Mouse (Mus musculus): ENCODE results near the gene Slc45a2. TPM values are rescaled to one million over a fixed set of nuclear protein-coding genes. Genes with fewer than 3 reads are reported as not detected.
"Not testable (repeated sequence)": the region's sequence is repeated elsewhere in the genome, so short reads cannot be mapped to it uniquely, and the experiment has no call there.

The Slc45a2 gene
- polyA plus RNA-seq, 1 experiment: not detected

GRCm38 (mm10) chr15:10981377-10982063 lies 19.0 kb upstream of the Slc45a2 start, which contains the start of gene Amacr:
TSS of gene Amacr (plus strand) at chr15:10981756.
- peak; percentile 67; the same call in 1 of the 2 replicates for TF ChIP-seq CTCF (IDR thresholded peaks at IDR 0.05; ENCODE audit: extremely low read depth, insufficient read length, insufficient replicate concordance, low read depth, low read length)
- peak; percentile 86 for TF ChIP-seq POLR2A (IDR thresholded peaks at IDR 0.05; ENCODE audit: low read depth, low read length)
- Histone ChIP-seq H3K4me3 (ENCODE audit: low read depth, low read length) (peak within 1 kb of the TSS; percentile 96), H3K4me1 (ENCODE audit: control insufficient read depth, insufficient read depth, insufficient read length, low read length) (peaks cover 5% of the 10 kb centered on the region), H3K27me3 (ENCODE audit: control insufficient read depth, insufficient read depth, low read length) (no peaks in the 10 kb centered on the region), H3K27ac (ENCODE audit: insufficient read depth, low read depth, low read length) (peak within 1 kb of the TSS; percentile 96), H3K36me3 (ENCODE audit: control insufficient read depth, insufficient read depth, low read length) (peaks cover 4% of the 10 kb centered on the region)
- under 1% methylated on average over 52 of the region's 52 CpGs for WGBS

DNA sequence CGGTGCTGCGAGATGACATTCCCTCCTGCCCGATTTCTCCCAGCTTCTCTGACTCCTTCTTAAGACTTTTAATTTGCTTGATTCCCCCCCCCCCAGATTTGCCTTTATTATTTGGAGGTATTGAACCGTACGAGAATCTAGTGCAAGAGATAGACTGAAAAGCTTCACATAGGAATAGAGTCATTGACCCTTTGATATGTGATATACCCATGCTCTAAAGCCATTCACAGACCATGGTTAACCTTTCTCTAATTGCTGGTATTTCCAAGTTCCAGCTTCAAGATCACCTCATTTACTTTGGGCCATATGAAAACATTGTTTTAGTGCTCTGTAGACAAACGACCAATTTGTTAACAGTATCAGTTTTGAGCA lies 18.5 kb upstream of the Slc45a2 start:
- peaks cover 7% of the 10 kb centered on the region for H3K36me3 ChIP-seq (ENCODE audit: control insufficient read depth, insufficient read depth, low read length)
- TF ChIP-seq POLR2A (IDR thresholded peaks at IDR 0.05; ENCODE audit: low read depth, low read length) (no peak), CTCF (IDR thresholded peaks at IDR 0.05; ENCODE audit: extremely low read depth, insufficient read length, insufficient replicate concordance, low read depth, low read length) (no peak)
- H3K4me1 ChIP-seq (ENCODE audit: control insufficient read depth, insufficient read depth, insufficient read length, low read length): peaks cover 9% of the 10 kb centered on the region
- no peaks in the 10 kb centered on the region for H3K27me3 ChIP-seq (ENCODE audit: control insufficient read depth, insufficient read depth, low read length)
- H3K4me3 ChIP-seq (ENCODE audit: low read depth, low read length): peak overlapping the region; percentile 96
- peak overlapping the region; percentile 96 for H3K27ac ChIP-seq (ENCODE audit: insufficient read depth, low read depth, low read length)
- under 1% methylated on average over 6 of the region's 6 CpGs for WGBS

DNA sequence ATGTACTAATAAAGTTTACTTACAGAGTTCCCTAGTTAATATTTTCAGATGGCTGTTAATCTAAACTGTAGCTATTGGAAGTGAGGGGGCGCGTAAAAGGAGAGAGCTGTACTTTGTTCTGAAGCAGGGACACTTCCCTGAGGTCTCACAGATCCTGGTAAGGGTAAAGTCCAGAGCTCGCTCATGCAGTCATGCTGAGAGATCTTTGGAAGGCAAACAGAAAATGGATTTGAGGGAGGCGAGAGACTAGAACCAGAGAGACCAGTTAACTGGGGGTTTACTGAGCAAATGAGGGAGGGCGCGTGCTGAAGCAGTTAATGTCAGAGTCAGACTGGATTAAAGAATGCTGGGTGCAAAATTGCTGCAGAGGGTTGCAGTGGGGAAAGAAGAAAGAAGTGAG lies 14.8 kb upstream of the Slc45a2 start:
- H3K4me1 ChIP-seq (ENCODE audit: control insufficient read depth, insufficient read depth, insufficient read length, low read length): peaks cover 8% of the 10 kb centered on the region
- 37% methylated on average over 6 of the region's 6 CpGs for WGBS
- no peak for TF ChIP-seq POLR2A (IDR thresholded peaks at IDR 0.05; ENCODE audit: low read depth, low read length)
- TF ChIP-seq CTCF (IDR thresholded peaks at IDR 0.05; ENCODE audit: extremely low read depth, insufficient read length, insufficient replicate concordance, low read depth, low read length): no peak
- peak overlapping the region; percentile 78 for H3K27ac ChIP-seq (ENCODE audit: insufficient read depth, low read depth, low read length)
- no peak overlapping the region for H3K4me3 ChIP-seq (ENCODE audit: low read depth, low read length)
- peaks cover 15% of the 10 kb centered on the region for H3K36me3 ChIP-seq (ENCODE audit: control insufficient read depth, insufficient read depth, low read length)
- H3K27me3 ChIP-seq (ENCODE audit: control insufficient read depth, insufficient read depth, low read length): no peaks in the 10 kb centered on the region

DNA sequence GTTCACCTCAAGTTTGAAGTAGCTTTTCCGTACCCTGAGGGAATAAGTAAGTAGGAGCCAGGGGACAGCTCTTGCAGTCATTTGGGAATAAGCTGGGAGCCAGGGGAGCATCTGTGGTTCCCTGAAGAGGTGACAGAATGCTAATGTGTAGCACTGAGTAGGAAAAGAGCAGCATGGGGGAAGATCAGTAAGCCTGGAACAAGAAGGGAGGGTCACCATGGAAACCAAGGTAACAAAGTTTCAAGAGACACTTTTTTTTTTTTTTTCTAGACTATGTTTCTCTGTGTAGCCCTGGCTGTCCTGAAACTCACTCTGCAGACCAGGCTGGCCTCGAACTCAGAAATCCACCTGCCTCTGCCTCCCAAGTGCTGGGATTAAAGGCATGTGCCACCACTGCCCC lies 14.0 kb upstream of the Slc45a2 start:
- 67% methylated on average over 2 of the region's 2 CpGs for WGBS

DNA sequence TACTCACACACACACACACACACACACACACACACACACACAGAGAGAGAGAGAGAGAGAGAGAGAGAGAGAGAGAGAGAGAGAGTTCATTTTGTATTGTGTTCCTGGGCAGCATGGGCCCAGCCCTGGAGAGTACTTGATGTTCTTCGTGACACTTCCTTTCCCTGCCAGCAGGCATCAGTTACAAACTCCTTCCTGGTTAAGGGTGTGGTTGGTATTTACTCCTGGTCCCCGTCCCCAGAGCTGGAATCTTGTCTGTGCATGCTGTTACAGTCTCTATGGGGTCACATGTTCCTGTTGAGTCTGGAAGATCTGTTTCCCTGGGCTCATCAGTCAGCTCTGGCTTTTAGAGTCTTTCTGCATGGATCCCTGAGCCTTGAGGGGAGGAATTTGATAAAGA lies 10.1 kb upstream of the Slc45a2 start:
- no peak overlapping the region for H3K27ac ChIP-seq (ENCODE audit: insufficient read depth, low read depth, low read length)
- peaks cover 6% of the 10 kb centered on the region; the same call in 1 of the 2 replicates for H3K4me1 ChIP-seq (ENCODE audit: control insufficient read depth, insufficient read depth, insufficient read length, low read length)
- no peak overlapping the region for H3K4me3 ChIP-seq (ENCODE audit: low read depth, low read length)
- H3K36me3 ChIP-seq (ENCODE audit: control insufficient read depth, insufficient read depth, low read length): peaks cover 20% of the 10 kb centered on the region
- WGBS: 22% methylated on average over 2 of the region's 2 CpGs
- TF ChIP-seq CTCF (IDR thresholded peaks at IDR 0.05; ENCODE audit: extremely low read depth, insufficient read length, insufficient replicate concordance, low read depth, low read length) (no peak), POLR2A (IDR thresholded peaks at IDR 0.05; ENCODE audit: low read depth, low read length) (no peak)
- H3K27me3 ChIP-seq (ENCODE audit: control insufficient read depth, insufficient read depth, low read length): no peaks in the 10 kb centered on the region

More for the DNA sequence above, 14.0 kb upstream of the Slc45a2 start:
- not testable (repeated sequence) for H3K27me3 ChIP-seq (ENCODE audit: control insufficient read depth, insufficient read depth, low read length); H3K4me3 ChIP-seq (ENCODE audit: low read depth, low read length); H3K4me1 ChIP-seq (ENCODE audit: control insufficient read depth, insufficient read depth, insufficient read length, low read length)
- peaks cover 15% of the 10 kb centered on the region for H3K36me3 ChIP-seq (ENCODE audit: control insufficient read depth, insufficient read depth, low read length)
- peak overlapping the region; percentile 78; the same call in 1 of the 2 replicates for H3K27ac ChIP-seq (ENCODE audit: insufficient read depth, low read depth, low read length)

DNA sequence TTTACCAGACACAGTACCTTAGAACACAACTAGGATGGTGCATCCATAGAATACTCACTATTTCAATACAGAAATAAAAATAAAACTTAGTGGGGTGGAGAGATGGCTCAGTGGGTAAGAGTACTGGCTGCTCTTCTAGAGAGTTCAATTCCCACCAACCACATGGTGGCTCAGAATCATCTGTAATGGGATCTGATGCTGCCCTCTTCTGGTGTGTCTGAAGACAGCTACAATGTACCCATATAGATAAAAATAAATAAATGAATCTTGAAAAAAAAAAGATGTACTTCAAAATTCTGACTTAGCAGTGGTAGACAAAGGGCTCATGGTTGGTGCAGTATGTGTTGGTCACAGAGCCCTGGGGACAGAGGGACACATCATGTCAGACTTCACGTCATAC lies 9.0 kb upstream of the Slc45a2 start:
- no peak for TF ChIP-seq CTCF (IDR thresholded peaks at IDR 0.05; ENCODE audit: extremely low read depth, insufficient read length, insufficient replicate concordance, low read depth, low read length)
- no peak overlapping the region for H3K4me3 ChIP-seq (ENCODE audit: low read depth, low read length)
- no peak overlapping the region for H3K27ac ChIP-seq (ENCODE audit: insufficient read depth, low read depth, low read length)
- H3K4me1 ChIP-seq (ENCODE audit: control insufficient read depth, insufficient read depth, insufficient read length, low read length): peaks cover 4% of the 10 kb centered on the region; the same call in 1 of the 2 replicates
- H3K36me3 ChIP-seq (ENCODE audit: control insufficient read depth, insufficient read depth, low read length): peaks cover 22% of the 10 kb centered on the region
- H3K27me3 ChIP-seq (ENCODE audit: control insufficient read depth, insufficient read depth, low read length): no peaks in the 10 kb centered on the region
- WGBS: 93% methylated on average over 1 of the region's 1 CpGs

GRCm38 (mm10) chr15:10999832-11000231 lies 689 bp upstream of the Slc45a2 start:
- H3K27ac ChIP-seq (ENCODE audit: insufficient read depth, low read depth, low read length): no peak overlapping the region
- no peaks in the 10 kb centered on the region for H3K4me1 ChIP-seq (ENCODE audit: control insufficient read depth, insufficient read depth, insufficient read length, low read length)
- TF ChIP-seq POLR2A (IDR thresholded peaks at IDR 0.05; ENCODE audit: low read depth, low read length): no peak
- no peak for TF ChIP-seq CTCF (IDR thresholded peaks at IDR 0.05; ENCODE audit: extremely low read depth, insufficient read length, insufficient replicate concordance, low read depth, low read length)
- H3K4me3 ChIP-seq (ENCODE audit: low read depth, low read length): no peak overlapping the region
- 41% methylated on average over 5 of the region's 5 CpGs for WGBS
- H3K36me3 ChIP-seq (ENCODE audit: control insufficient read depth, insufficient read depth, low read length): peaks cover 5% of the 10 kb centered on the region; the same call in 1 of the 2 replicates
- H3K27me3 ChIP-seq (ENCODE audit: control insufficient read depth, insufficient read depth, low read length): no peaks in the 10 kb centered on the region

All from small intestine, adult 2 months (tissue).